12 mouse cellular contexts compared by ENCODE assay signal in genomic region chr2:75997726-75998125, GRCm38 (mm10). TPM values are rescaled to one million over a fixed set of nuclear protein-coding genes. Genes with fewer than 3 reads are reported as not detected.
DNase-seq lines count a peak whose midpoint lies in the region; ATAC-seq and TF ChIP-seq lines count a peak whose summit lies in the region.
"Had no signal": no experiment of that assay in that cellular context is flagged by ENCODE, and none has a peak within 500 bp of the region (broad histone marks: within the 10 kb centered on the region; RNA-seq: fewer than 3 reads in every experiment).

No protein-coding gene starts in this region.

- no peak overlapping the region for H3K9ac ChIP-seq in lung, postnatal 0 days (replicated peaks; ENCODE audit: low read depth)
- no peak overlapping the region for H3K9ac ChIP-seq in intestine, postnatal 0 days (ENCODE audit: low read depth, low read length)
- H3K9ac ChIP-seq: lung, embryonic 14.5 days; midbrain, embryonic 12.5 days; neural tube, embryonic 13.5 days had no signal

- H3K36me3 ChIP-seq in lung, postnatal 0 days (ENCODE audit: insufficient read depth, low read length) = no peaks in the 10 kb centered on the region
- no peaks in the 10 kb centered on the region for H3K36me3 ChIP-seq in intestine, postnatal 0 days (ENCODE audit: control insufficient read depth, insufficient read depth)
- no peaks in the 10 kb centered on the region for H3K36me3 ChIP-seq in splenic B cell, adult 2 months (ENCODE audit: control insufficient read depth, insufficient read depth, low read length, poor library complexity, severe bottlenecking)
- H3K36me3 ChIP-seq: midbrain, embryonic 12.5 days; neural tube, embryonic 13.5 days had no signal

- no peaks in the 10 kb centered on the region for H3K9me3 ChIP-seq in lung, postnatal 0 days (ENCODE audit: low read length)
- no peaks in the 10 kb centered on the region for H3K9me3 ChIP-seq in intestine, postnatal 0 days (ENCODE audit: control insufficient read depth)
- H3K9me3 ChIP-seq: midbrain, embryonic 12.5 days; neural tube, embryonic 13.5 days had no signal

- intact Hi-C loops in heart, postnatal 25 days (cut with DNase I) = no loop called here
- intact Hi-C loops in gastrocnemius, postnatal 36 days (cut with DNase I) = no loop called here

- ATAC-seq in lung, postnatal 0 days = peak; percentile 37; the same call in 1 of the 2 replicates
- ATAC-seq in intestine, postnatal 0 days = peak; percentile 84

- no peak for TF ChIP-seq EP300 in lung, postnatal 0 days (IDR thresholded peaks at IDR 0.05)

- no peaks in the 10 kb centered on the region for H3K27me3 ChIP-seq in lung, postnatal 0 days (replicated peaks; ENCODE audit: insufficient read depth, low read length)
- 0 out of 2 replicates have a peak, but pooled peaks cover 6% of the 10 kb centered on the region for H3K27me3 ChIP-seq in intestine, postnatal 0 days (replicated peaks; ENCODE audit: control insufficient read depth, insufficient read depth, low read length)
- no peaks in the 10 kb centered on the region for H3K27me3 ChIP-seq in splenic B cell, adult 2 months (ENCODE audit: control insufficient read depth, insufficient read depth, low read length, poor library complexity, severe bottlenecking)
- H3K27me3 ChIP-seq: midbrain, embryonic 12.5 days; neural tube, embryonic 13.5 days had no signal

- no peak overlapping the region for H3K4me3 ChIP-seq in lung, postnatal 0 days (ENCODE audit: low read depth, low read length)
- H3K4me3 ChIP-seq in lung, adult 2 months (replicated peaks; ENCODE audit: extremely low read depth, low read depth, low read length) = no peak overlapping the region
- no peak overlapping the region for H3K4me3 ChIP-seq in intestine, postnatal 0 days (ENCODE audit: low read depth, low read length)
- H3K4me3 ChIP-seq: midbrain, embryonic 12.5 days; neural tube, embryonic 13.5 days had no signal

- H3K4me1 ChIP-seq in lung, postnatal 0 days (ENCODE audit: insufficient read depth, low read depth, low read length) = no peaks in the 10 kb centered on the region
- H3K4me1 ChIP-seq in lung, adult 2 months (ENCODE audit: control insufficient read depth, insufficient read depth, low read length) = no peaks in the 10 kb centered on the region
- no peaks in the 10 kb centered on the region for H3K4me1 ChIP-seq in intestine, postnatal 0 days (replicated peaks; ENCODE audit: control insufficient read depth, insufficient read depth, low read length)

- no peak overlapping the region for H3K4me2 ChIP-seq in lung, postnatal 0 days (replicated peaks; ENCODE audit: low read depth, low read length)
- H3K4me2 ChIP-seq in intestine, postnatal 0 days (replicated peaks; ENCODE audit: low read depth) = no peak overlapping the region
- H3K4me2 ChIP-seq: lung, embryonic 14.5 days; midbrain, embryonic 12.5 days; neural tube, embryonic 13.5 days had no signal

- TF ChIP-seq CTCF in lung, postnatal 0 days (IDR thresholded peaks at IDR 0.05) = no peak
- TF ChIP-seq CTCF in lung, adult 2 months (IDR thresholded peaks at IDR 0.05; ENCODE audit: insufficient read depth, low read length) = no peak
- TF ChIP-seq CTCF in intestine, postnatal 0 days (IDR thresholded peaks at IDR 0.05; ENCODE audit: low read depth) = no peak

- DNase-seq in heart, adult 11 months = peak; percentile 81
- no peak for DNase-seq in heart, postnatal 25 days (ENCODE audit: low spot score)
- peak; percentile 30 for DNase-seq in lung, postnatal 0 days (ENCODE audit: low spot score)
- no peak for DNase-seq in lung, adult 2 months
- peak; percentile 4 for DNase-seq in splenic B cell, adult 2 months (ENCODE audit: low read depth, low spot score)
- DNase-seq in right cerebral cortex, postnatal 36 days (ENCODE audit: low spot score in 2 of 2) = no peak
- DNase-seq in gastrocnemius, postnatal 36 days = no peak
- DNase-seq: lung, embryonic 14.5 days; right cerebral cortex, postnatal 4 days had no signal

- WGBS in lung, postnatal 0 days = 26% methylated on average over 12 of the region's 12 CpGs
- 39% methylated on average over 12 of the region's 12 CpGs for WGBS in lung, adult 2 months
- 43% methylated on average over 12 of the region's 12 CpGs for WGBS in intestine, postnatal 0 days

- no peak overlapping the region for H3K27ac ChIP-seq in lung, postnatal 0 days (ENCODE audit: low read length)
- peak overlapping the region; percentile 41 for H3K27ac ChIP-seq in intestine, postnatal 0 days (ENCODE audit: low read depth, low read length)
- H3K27ac ChIP-seq: midbrain, embryonic 12.5 days had no signal

- TF ChIP-seq POLR2A in lung, adult 2 months (IDR thresholded peaks at IDR 0.05; ENCODE audit: borderline replicate concordance, extremely low read depth, low read depth, low read length) = no peak

RNA-seq across cellular contexts. Expression of gene Ttc30a1, which starts 16.0 kb away (rescaled TPM):
- total RNA-seq in heart, postnatal 25 days (2021) = 1 to 10 TPM; 3.0 to 3.2 TPM
- 2.8 and 3.9 TPM in 2 replicates for polyA plus RNA-seq in lung, postnatal 0 days (2015; fragmentation: Nextera tagmentation; extraction: Ambion mirVana)
- polyA plus RNA-seq in lung, adult 2 months (2012; rRNA removed) = 2.3 and 3.0 TPM in 2 replicates
- 2.4 and 2.6 TPM in 2 replicates for polyA plus RNA-seq in intestine, postnatal 0 days (2015; fragmentation: Nextera tagmentation; extraction: Ambion mirVana)
- 1 to 10 TPM in 1 of 2 experiments, under 1 TPM in 1; 0.72 to 1.3 TPM for total RNA-seq in gastrocnemius, postnatal 36 days (2021)

RNA-seq across cellular contexts. Expression of gene Ttc30a2, which starts 19.8 kb away (rescaled TPM):
- total RNA-seq in heart, postnatal 25 days (2021) = 1 to 10 TPM; 1.7 to 1.9 TPM
- polyA plus RNA-seq in lung, postnatal 0 days (2015; fragmentation: Nextera tagmentation; extraction: Ambion mirVana) = 0.25 and 0.65 TPM in 2 replicates
- 0.33 and 0.60 TPM in 2 replicates for polyA plus RNA-seq in lung, adult 2 months (2012; rRNA removed)
- 0.13 and 0.23 TPM in 2 replicates for polyA plus RNA-seq in intestine, postnatal 0 days (2015; fragmentation: Nextera tagmentation; extraction: Ambion mirVana)
- under 1 TPM in 1 of 2 experiments, not detected in 1; 0.28 TPM for total RNA-seq in gastrocnemius, postnatal 36 days (2021)

RNA-seq across cellular contexts. Expression of gene Ttc30b, which starts 59.3 kb away (rescaled TPM):
- 10 to 100 TPM; 14.7 to 15.4 TPM for total RNA-seq in heart, postnatal 25 days (2021)
- polyA plus RNA-seq in lung, postnatal 0 days (2015; fragmentation: Nextera tagmentation; extraction: Ambion mirVana) = 17.9 and 18.6 TPM in 2 replicates
- polyA plus RNA-seq in lung, adult 2 months (2012; rRNA removed) = 15.7 and 17.5 TPM in 2 replicates
- polyA plus RNA-seq in intestine, postnatal 0 days (2015; fragmentation: Nextera tagmentation; extraction: Ambion mirVana) = 6.4 and 6.7 TPM in 2 replicates
- total RNA-seq in gastrocnemius, postnatal 36 days (2021) = 1 to 10 TPM; 1.8 to 3.9 TPM

Comparison
In these comparisons a context has a peak if more than half of its experiments do, and no peak if none do; other contexts are left out.
1. DNase-seq: peak in heart, adult 11 months (single experiment), lung, postnatal 0 days (single experiment) and splenic B cell, adult 2 months (single experiment); none in heart, postnatal 25 days (single experiment), lung, adult 2 months (single experiment), right cerebral cortex, postnatal 36 days (0 of 2) and gastrocnemius, postnatal 36 days (0 of 2).